Mouse (Mus musculus) ovary, adult 2 months (tissue): ENCODE data around the gene Gm20814. TPM values are rescaled to one million over a fixed set of nuclear protein-coding genes. Genes with fewer than 3 reads are reported as not detected.

ENCODE experiments used
- polyA plus RNA-seq: library from polyadenylated mRNA; depleted of rRNA; stranded (reverse); fragments of >200 nt; gene quantifications from 2 replicates; pipeline ENCODE4 v1.2.3, GENCODE M21; 2012; rRNA removed

Gene Gm20814
- not detected in 2 replicates for polyA plus RNA-seq

DNA sequence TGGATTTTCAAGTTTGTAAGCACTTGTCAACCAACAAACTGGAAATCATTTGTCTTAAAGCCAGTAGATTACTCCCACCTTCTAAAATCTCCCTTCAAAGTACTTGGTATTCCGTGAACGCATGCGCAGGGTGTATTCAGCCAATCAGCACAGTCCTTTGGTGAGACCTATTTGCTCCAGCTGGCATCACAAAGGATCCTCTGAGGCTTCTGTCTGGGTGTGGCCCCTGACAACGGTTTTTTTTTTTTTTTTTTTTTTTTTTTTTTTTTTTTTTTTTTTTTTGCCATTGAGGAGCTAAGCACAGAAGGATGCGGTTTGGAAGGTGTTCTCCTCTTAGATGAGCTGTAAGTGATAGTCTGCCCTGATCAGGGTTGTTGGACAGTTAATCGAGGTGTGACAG lies at the start of gene Gm20814:
Gm20814 (plus strand) TSS at position 301 of the 400 bp plus-strand sequence.

